Mouse (Mus musculus) cerebellum, adult 8-10 months (tissue): ENCODE measurements at regions not wholly inside any gene's neighbourhood (a gene's known extent, or its start where the extent isn't known, plus 50 kb on each side); places are given as distances from the start of the nearest gene placed in this dataset.

Experiments used
- DNase-seq: peaks from one replicate; pipeline ENCODE4 v3.0.0; 2022

- no peak for DNase-seq
Observed at GRCm38 (mm10) chr16:92958146-92958545, 132.2 kb upstream of the Runx1 start.

GRCm38 (mm10) chr16:92955508-92955907 lies 129.6 kb upstream of the Runx1 start:
- no peak for DNase-seq

- no peak for DNase-seq
Observed at GRCm38 (mm10) chr16:92955087-92955486, 129.1 kb upstream of the Runx1 start.

- no peak for DNase-seq
Observed at GRCm38 (mm10) chr16:92953936-92954654, 128.1 kb upstream of the Runx1 start.

GRCm38 (mm10) chr16:92952336-92953097 lies 126.6 kb upstream of the Runx1 start:
- DNase-seq, result no peak

- no peak for DNase-seq
Observed at GRCm38 (mm10) chr16:92951516-92951915, 125.6 kb upstream of the Runx1 start.

- no peak for DNase-seq
Observed at GRCm38 (mm10) chr16:92948494-92948893, 122.5 kb upstream of the Runx1 start.

GRCm38 (mm10) chr16:92946554-92946953 lies 120.6 kb upstream of the Runx1 start:
- DNase-seq, result no peak

- no peak for DNase-seq
Observed at GRCm38 (mm10) chr16:92943901-92944300, 118.0 kb upstream of the Runx1 start.

GRCm38 (mm10) chr16:92939618-92940017 lies 113.7 kb upstream of the Runx1 start:
- DNase-seq, result no peak

GRCm38 (mm10) chr16:92935848-92936535 lies 110.0 kb upstream of the Runx1 start:
- no peak for DNase-seq

- DNase-seq, result no peak
Observed at GRCm38 (mm10) chr16:92930103-92930502, 104.2 kb upstream of the Runx1 start.

GRCm38 (mm10) chr16:92928201-92928600 lies 102.3 kb upstream of the Runx1 start:
- DNase-seq, result no peak

GRCm38 (mm10) chr16:92927662-92928061 lies 101.7 kb upstream of the Runx1 start:
- DNase-seq, result no peak

GRCm38 (mm10) chr16:92926853-92927252 lies 100.9 kb upstream of the Runx1 start:
- no peak for DNase-seq

- no peak for DNase-seq
Observed at GRCm38 (mm10) chr16:92920947-92921346, 95.0 kb upstream of the Runx1 start.

- no peak for DNase-seq
Observed at GRCm38 (mm10) chr16:92917356-92917755, 91.4 kb upstream of the Runx1 start.

GRCm38 (mm10) chr16:92915651-92916050 lies 89.7 kb upstream of the Runx1 start:
- DNase-seq, result no peak

GRCm38 (mm10) chr16:92906873-92907272 lies 80.9 kb upstream of the Runx1 start:
- DNase-seq, result no peak

- DNase-seq, result no peak
Observed at GRCm38 (mm10) chr16:92905626-92906025, 79.7 kb upstream of the Runx1 start.

- DNase-seq, result no peak
Observed at GRCm38 (mm10) chr16:92903892-92904473, 78.0 kb upstream of the Runx1 start.

GRCm38 (mm10) chr16:92903486-92903885 lies 77.5 kb upstream of the Runx1 start:
- DNase-seq, result no peak

GRCm38 (mm10) chr16:92899704-92900103 lies 73.8 kb upstream of the Runx1 start:
- DNase-seq, result no peak
